Mouse (Mus musculus) cortical plate, adult 2 months (tissue): ENCODE data around the gene Fam89a. TPM values are rescaled to one million over a fixed set of nuclear protein-coding genes. Genes with fewer than 3 reads are reported as not detected.

Experiments used
- H3K27ac ChIP-seq: fragments of 200-500 bp; 2 replicates; pipeline ENCODE4 v1.5.1; 2012; ENCODE audit warnings: low read length, control low read depth, inconsistent platforms; ENCODE audit not compliant: insufficient read depth
- H3K4me1 ChIP-seq: fragments of 200-500 bp; 2 replicates; pipeline ENCODE4 v1.6.1; 2011; ENCODE audit warnings: low read length; ENCODE audit not compliant: control insufficient read depth, insufficient read depth
- H3K4me3 ChIP-seq: fragments of 200-500 bp; 2 replicates; pipeline ENCODE4 v1.5.1; 2011; ENCODE audit warnings: mild to moderate bottlenecking, low read length, control low read depth; ENCODE audit not compliant: insufficient read depth
- CTCF ChIP-seq: fragments of 200-500 bp; IDR thresholded peaks from 2 replicates; pipeline ENCODE4 v1.5.1; 2011; ENCODE audit warnings: mild to moderate bottlenecking, control low read depth, low read length; ENCODE audit not compliant: insufficient read depth; ENCODE audit errors: extremely low read depth
- POLR2A ChIP-seq: fragments of 200-500 bp; IDR thresholded peaks from 2 replicates; pipeline ENCODE4 v1.6.1; 2011; ENCODE audit warnings: mild to moderate bottlenecking, low read length, control low read depth; ENCODE audit not compliant: insufficient read depth; ENCODE audit errors: extremely low read depth
- polyA plus RNA-seq: library from polyadenylated mRNA; depleted of rRNA; stranded (reverse); fragments of >200 nt; gene quantifications from 2 replicates; pipeline ENCODE4 v1.2.3, GENCODE M21; 2012

Fam89a gene
- polyA plus RNA-seq, 1 experiment = 1.7 TPM

- TF ChIP-seq POLR2A (no peak), CTCF (no peak)
These were observed 3.8 kb upstream of the Fam89a start for GRCm38 (mm10) chr8:124755481-124755880.

GRCm38 (mm10) chr8:124754792-124755190 is 3.2 kb upstream of the Fam89a start:
- Histone ChIP-seq H3K27ac (no peak overlapping the region), H3K4me1 (no peaks in the 10 kb centered on the region), H3K4me3 (no peak overlapping the region)
- TF ChIP-seq CTCF = no peak
- no peak for TF ChIP-seq POLR2A

More at GRCm38 (mm10) chr8:124755481-124755880, 3.8 kb upstream of the Fam89a start:
- no peaks in the 10 kb centered on the region for H3K4me1 ChIP-seq
- H3K4me3 ChIP-seq = no peak overlapping the region
- no peak overlapping the region for H3K27ac ChIP-seq

GRCm38 (mm10) chr8:124754101-124754791 is 2.6 kb upstream of the Fam89a start:
- Histone ChIP-seq H3K27ac (no peak overlapping the region), H3K4me1 (no peaks in the 10 kb centered on the region), H3K4me3 (no peak overlapping the region)
- TF ChIP-seq CTCF = no peak
- no peak for TF ChIP-seq POLR2A

GRCm38 (mm10) chr8:124752325-124752862 is 762 bp upstream of the Fam89a start:
- no peaks in the 10 kb centered on the region for H3K4me1 ChIP-seq
- no peak overlapping the region for H3K27ac ChIP-seq
- TF ChIP-seq CTCF = no peak
- TF ChIP-seq POLR2A = no peak
- H3K4me3 ChIP-seq = no peak overlapping the region

DNA sequence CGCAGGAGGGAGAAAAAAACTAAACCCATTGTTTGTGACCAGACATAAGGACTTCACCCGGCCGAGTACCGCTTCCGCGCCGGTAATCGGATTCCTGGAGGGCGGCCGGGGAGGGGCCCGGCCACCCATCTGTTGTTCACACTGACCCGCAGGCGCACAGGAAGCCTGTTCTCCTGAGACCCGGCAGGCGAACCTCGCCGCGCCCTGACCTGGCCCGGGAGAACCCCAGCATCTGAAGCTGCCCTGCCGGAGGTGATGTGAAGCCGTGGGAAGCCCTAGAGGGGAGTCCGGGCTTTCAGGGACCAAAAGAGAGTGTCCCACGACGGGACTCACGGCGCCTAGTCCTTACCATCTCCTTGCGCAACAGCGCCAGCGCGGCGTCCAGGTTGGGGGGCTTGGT is 441 bp downstream of the Fam89a start:
- no peak overlapping the region for H3K27ac ChIP-seq
- H3K4me3 ChIP-seq = peak overlapping the region; percentile 5; the same call in 1 of the 2 replicates
- TF ChIP-seq POLR2A (no peak), CTCF (no peak)
- H3K4me1 ChIP-seq = no peaks in the 10 kb centered on the region

DNA sequence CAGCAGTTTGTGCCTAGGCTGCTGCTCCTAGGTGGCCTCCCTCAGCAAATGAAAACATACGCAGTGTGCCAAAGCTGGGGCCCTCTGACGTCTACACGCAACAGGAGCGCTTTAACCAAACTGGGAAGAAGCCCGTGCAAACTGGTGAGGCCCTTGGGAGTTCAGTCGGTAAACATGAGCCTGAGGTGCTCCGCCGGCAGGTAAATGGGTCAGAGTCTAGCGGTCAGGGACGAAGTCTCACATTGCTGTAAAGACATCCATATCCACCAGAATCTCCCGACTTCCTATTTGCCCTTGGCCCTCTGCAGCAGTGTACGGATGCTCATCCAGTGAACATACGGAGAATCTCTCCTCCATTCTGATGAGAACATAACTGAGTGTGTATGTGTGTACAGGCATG is 5.0 kb downstream of the Fam89a start:
- Histone ChIP-seq H3K27ac (no peak overlapping the region), H3K4me1 (no peaks in the 10 kb centered on the region), H3K4me3 (no peak overlapping the region)
- no peak for TF ChIP-seq CTCF
- TF ChIP-seq POLR2A = no peak

GRCm38 (mm10) chr8:124739268-124739667 is 12.4 kb downstream of the Fam89a start:
- no peak overlapping the region for H3K4me3 ChIP-seq
- no peaks in the 10 kb centered on the region for H3K4me1 ChIP-seq
- H3K27ac ChIP-seq = no peak overlapping the region
- TF ChIP-seq CTCF (peak; percentile 68), POLR2A (no peak)

DNA sequence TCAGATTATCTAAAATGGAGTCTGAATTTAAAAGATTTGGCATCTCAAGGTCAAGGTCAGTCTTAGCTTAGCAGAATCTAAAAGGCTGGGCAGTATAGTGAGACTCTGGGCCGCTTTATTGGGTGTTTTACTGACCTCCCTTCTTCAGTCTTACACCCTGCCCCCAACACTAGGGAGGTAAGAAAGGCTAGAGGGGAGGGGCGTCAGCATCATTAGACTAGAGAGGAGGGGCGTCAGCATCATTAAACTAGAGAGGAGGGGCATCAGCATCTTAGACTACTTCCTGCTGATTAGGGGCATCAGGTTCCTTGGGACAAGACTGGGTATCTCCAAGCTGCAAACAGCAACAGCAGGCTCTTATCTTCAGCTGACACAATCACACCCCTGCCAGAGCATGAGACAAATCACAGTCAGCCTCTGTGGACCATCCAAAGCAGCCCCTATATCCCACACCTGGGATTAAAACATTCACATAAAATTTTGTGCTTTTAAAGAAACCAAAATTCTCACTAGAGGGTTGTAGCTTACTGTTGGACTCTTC is 16.2 kb downstream of the Fam89a start:
- Histone ChIP-seq H3K4me3 (no peak overlapping the region), H3K27ac (no peak overlapping the region), H3K4me1 (no peaks in the 10 kb centered on the region)
- TF ChIP-seq CTCF = no peak
- no peak for TF ChIP-seq POLR2A

DNA sequence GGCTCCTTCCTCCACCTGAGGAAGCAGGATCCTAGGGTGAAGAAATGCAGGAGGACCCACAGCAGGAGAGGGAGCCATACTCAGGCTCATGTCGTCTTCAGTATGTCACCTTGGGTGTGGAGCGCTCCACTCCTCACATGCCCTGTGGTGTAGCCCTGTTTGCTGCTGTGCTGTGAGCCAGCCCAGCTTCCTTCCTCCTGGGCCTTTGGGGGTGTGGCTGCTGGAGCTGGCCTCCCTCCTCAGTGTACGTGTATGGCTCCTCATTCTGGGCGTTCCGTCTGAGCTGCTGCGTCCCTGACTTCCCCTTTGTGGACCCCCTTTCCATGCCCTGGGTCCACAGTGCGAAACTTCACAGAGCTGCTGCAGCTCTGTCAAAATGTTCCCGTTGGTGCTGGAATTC is 18.8 kb downstream of the Fam89a start:
- H3K4me3 ChIP-seq = no peak overlapping the region
- TF ChIP-seq CTCF = no peak
- no peak for TF ChIP-seq POLR2A

DNA sequence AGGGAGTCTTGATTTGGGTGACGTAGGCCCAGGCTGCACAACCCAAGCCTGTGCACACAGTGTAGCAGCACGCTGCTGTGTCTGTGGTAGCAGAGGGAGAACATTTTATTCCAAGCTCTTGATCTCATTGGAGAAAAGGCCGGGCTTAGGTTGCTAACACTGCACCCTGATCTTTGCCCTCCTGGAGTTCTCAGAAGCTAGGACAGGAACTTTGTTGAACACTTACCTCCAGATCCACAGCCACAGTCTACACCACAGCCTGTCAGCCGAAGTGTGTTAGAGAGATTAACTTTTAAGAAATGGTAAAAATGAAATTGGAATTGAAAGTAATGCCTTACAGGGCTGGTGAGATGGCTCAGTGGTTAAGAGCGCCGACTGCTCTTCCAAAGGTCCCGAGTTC is 27.3 kb downstream of the Fam89a start:
- no peak overlapping the region for H3K27ac ChIP-seq

More for the DNA sequence above, 18.8 kb downstream of the Fam89a start:
- H3K4me1 ChIP-seq = no peaks in the 10 kb centered on the region
- no peak overlapping the region for H3K27ac ChIP-seq

GRCm38 (mm10) chr8:124721862-124722515 is 29.6 kb downstream of the Fam89a start, which contains the start of the genes Ttc13 and Arv1:
TSS of gene Ttc13 (minus strand) at chr8:124721983.
TSS of gene Arv1 (plus strand) at chr8:124722139.
- peak within 1 kb of the TSS; percentile 66 for H3K4me3 ChIP-seq
- peaks cover 9% of the 10 kb centered on the region; the same call in 1 of the 2 replicates for H3K4me1 ChIP-seq
- TF ChIP-seq POLR2A = peak; percentile 60; the same call in 1 of the 2 replicates
- no peak for TF ChIP-seq CTCF
- H3K27ac ChIP-seq = no peak within 1 kb of the TSS

More for the DNA sequence above, 27.3 kb downstream of the Fam89a start:
- H3K4me1 ChIP-seq = peaks cover 9% of the 10 kb centered on the region; the same call in 1 of the 2 replicates
- TF ChIP-seq CTCF = no peak
- no peak for TF ChIP-seq POLR2A
- H3K4me3 ChIP-seq = no peak overlapping the region
